Mouse (Mus musculus) G1E (cell line): Measurements from ENCODE around the gene Tnfrsf13c. TPM values are rescaled to one million over a fixed set of nuclear protein-coding genes. Genes with fewer than 3 reads are reported as not detected.

Experiments
- ATAC-seq: 2 replicates; pipeline ENCODE4 v1.8.0; 2016; ENCODE audit warnings: mild to moderate bottlenecking; ENCODE audit not compliant: insufficient number of reproducible peaks, poor library complexity, low FRiP score, severe bottlenecking; ENCODE audit errors: extremely low read depth
- DNase-seq: peaks from one replicate; pipeline ENCODE4 v3.0.0; 2012; ENCODE audit warnings: low spot score
- H3K27me3 ChIP-seq: 2 replicates; pipeline ENCODE4 v1.6.1; 2012; ENCODE audit warnings: mild to moderate bottlenecking, low read length, inconsistent platforms; ENCODE audit not compliant: insufficient read depth
- H3K36me3 ChIP-seq: replicated peaks from 2 replicates; pipeline ENCODE3; 2012; ENCODE audit warnings: mild to moderate bottlenecking, inconsistent platforms
- H3K4me1 ChIP-seq: 2 replicates; pipeline ENCODE4 v1.6.1; 2012; ENCODE audit warnings: low read depth, low read length, inconsistent platforms, mixed read lengths; ENCODE audit not compliant: insufficient read depth
- H3K4me3 ChIP-seq: 2 replicates; pipeline ENCODE4 v1.5.1; 2012; ENCODE audit warnings: low read depth, mild to moderate bottlenecking, inconsistent platforms, low read length, moderate library complexity, mixed read lengths
- H3K9me3 ChIP-seq: replicated peaks from 2 replicates; pipeline ENCODE4 v1.6.1; 2012; ENCODE audit warnings: inconsistent platforms
- CTCF ChIP-seq: IDR thresholded peaks from 2 replicates; pipeline ENCODE4 v1.5.1; 2012; ENCODE audit warnings: low read depth, low read length, inconsistent platforms, mixed read lengths
- GATA1 ChIP-seq: IDR thresholded peaks from 2 replicates; pipeline ENCODE4 v1.6.1; 2012; ENCODE audit warnings: borderline replicate concordance, low read length, inconsistent platforms, mixed read lengths
- GATA2 ChIP-seq: IDR thresholded peaks from 2 replicates; pipeline ENCODE4 v1.6.1; 2012; ENCODE audit warnings: low read depth, low read length, inconsistent platforms, borderline replicate concordance
- POLR2AphosphoS5 ChIP-seq: IDR thresholded peaks from 2 replicates; pipeline ENCODE4 v1.6.1; 2012; ENCODE audit warnings: low read depth, low read length, inconsistent platforms; ENCODE audit not compliant: insufficient replicate concordance
- TAL1 ChIP-seq: conservative IDR thresholded peaks from 2 replicates; pipeline ENCODE4 v1.6.1; 2012; ENCODE audit warnings: low read depth, low read length, inconsistent platforms, mixed read lengths
- polyA plus RNA-seq: library from polyadenylated mRNA; stranded (reverse); fragments of >175 nt; gene quantifications from 2 replicates; pipeline ENCODE4 v1.2.3, GENCODE M21; 2012
- total RNA-seq, 2 experiments: library from RNA; stranded (forward) in 1 of 2; stranded (reverse) in 1 of 2; fragments of 200-1000 nt in 1 of 2; fragments of >200 nt in 1 of 2; fragmentation: Nextera tagmentation in 1 of 2; gene quantifications; 2 replicates each; pipeline ENCODE4 v1.2.3; 2014 to 2017

Tnfrsf13c gene
- total and polyA plus RNA-seq, 3 experiments: 0.65 to 1.6 (median 0.71) TPM

GRCm38 (mm10) chr15:82187401-82187800 lies 36.8 kb downstream of the Tnfrsf13c start:
- H3K27me3 ChIP-seq: no peaks in the 10 kb centered on the region
- H3K4me3 ChIP-seq: no peak overlapping the region
- H3K4me1 ChIP-seq: peaks cover 58% of the 10 kb centered on the region
- ATAC-seq (no peak), DNase-seq (no peak)
- TF ChIP-seq GATA1 (no peak), CTCF (no peak), GATA2 (no peak), TAL1 (no peak), POLR2AphosphoS5 (no peak)
- peaks cover 100% of the 10 kb centered on the region for H3K36me3 ChIP-seq
- H3K9me3 ChIP-seq: peaks cover 6% of the 10 kb centered on the region

DNA sequence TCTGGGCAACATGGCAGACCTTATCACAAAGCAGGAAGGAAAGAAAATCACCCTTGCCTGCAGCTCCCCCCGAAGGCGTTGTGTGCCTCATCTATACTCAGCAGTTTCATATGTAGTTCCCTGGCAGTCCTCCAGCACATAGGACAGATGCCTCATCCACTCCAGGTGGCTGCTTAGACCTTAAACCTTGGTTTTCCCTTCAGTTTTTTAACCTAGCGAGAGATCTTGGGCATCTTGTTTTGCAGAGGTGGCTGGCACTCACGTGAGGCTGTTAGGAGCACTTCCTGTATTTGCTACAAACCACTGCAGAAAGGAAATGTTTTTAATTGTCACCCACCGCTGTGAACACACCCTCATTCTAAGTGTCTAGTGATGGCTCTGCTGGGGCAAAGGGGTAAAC lies 37.2 kb downstream of the Tnfrsf13c start:
- peaks cover 10% of the 10 kb centered on the region for H3K9me3 ChIP-seq
- ATAC-seq (no peak), DNase-seq (no peak)
- H3K27me3 ChIP-seq: peaks cover 2% of the 10 kb centered on the region; the same call in 1 of the 2 replicates
- TF ChIP-seq GATA2 (no peak), CTCF (no peak), POLR2AphosphoS5 (no peak), GATA1 (no peak), TAL1 (no peak)
- peaks cover 100% of the 10 kb centered on the region for H3K36me3 ChIP-seq
- peaks cover 61% of the 10 kb centered on the region for H3K4me1 ChIP-seq
- H3K4me3 ChIP-seq: no peak overlapping the region

DNA sequence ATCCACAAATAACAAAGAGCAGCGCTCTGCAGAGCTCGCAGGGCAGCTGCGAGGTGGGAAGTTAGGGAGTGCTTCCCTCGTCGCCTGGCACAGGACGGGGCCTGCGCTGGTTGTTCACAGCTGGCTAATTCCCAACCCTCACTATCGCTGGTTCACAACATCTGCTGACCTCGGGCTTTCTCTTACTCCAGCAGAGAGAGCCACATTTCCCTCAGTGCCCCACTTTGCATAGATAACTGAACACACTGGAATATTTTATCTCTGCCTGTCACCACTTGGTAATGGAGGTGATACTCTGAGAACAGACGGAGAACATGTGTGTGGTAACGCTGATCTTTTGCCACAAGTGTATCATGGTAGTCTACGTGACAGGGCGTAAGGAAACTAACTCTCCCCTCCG lies 38.0 kb downstream of the Tnfrsf13c start:
- Histone ChIP-seq H3K36me3 (peaks cover 100% of the 10 kb centered on the region), H3K27me3 (peaks cover 4% of the 10 kb centered on the region; the same call in 1 of the 2 replicates), H3K4me1 (peaks cover 64% of the 10 kb centered on the region), H3K9me3 (peaks cover 14% of the 10 kb centered on the region), H3K4me3 (no peak overlapping the region; the same call in 1 of the 2 replicates)
- ATAC-seq: no peak
- TF ChIP-seq CTCF: no peak
- TF ChIP-seq TAL1: peak; percentile 48; the same call in 1 of the 2 replicates
- TF ChIP-seq POLR2AphosphoS5: no peak
- TF ChIP-seq GATA2: no peak
- TF ChIP-seq GATA1: no peak
- peak; percentile 39 for DNase-seq

- H3K4me3 ChIP-seq: peak overlapping the region; percentile 47; the same call in 1 of the 2 replicates
- DNase-seq (no peak), ATAC-seq (no peak)
- peaks cover 65% of the 10 kb centered on the region for H3K4me1 ChIP-seq
- peaks cover 100% of the 10 kb centered on the region for H3K36me3 ChIP-seq
- H3K27me3 ChIP-seq: peaks cover 4% of the 10 kb centered on the region; the same call in 1 of the 2 replicates
- peaks cover 16% of the 10 kb centered on the region for H3K9me3 ChIP-seq
- TF ChIP-seq TAL1 (no peak), POLR2AphosphoS5 (no peak), CTCF (no peak), GATA2 (no peak), GATA1 (no peak)
Measured at GRCm38 (mm10) chr15:82185062-82185783, 38.9 kb downstream of the Tnfrsf13c start.

- Histone ChIP-seq H3K36me3 (peaks cover 100% of the 10 kb centered on the region), H3K4me1 (peaks cover 63% of the 10 kb centered on the region), H3K4me3 (no peak overlapping the region; the same call in 1 of the 2 replicates), H3K9me3 (peaks cover 21% of the 10 kb centered on the region), H3K27me3 (peaks cover 4% of the 10 kb centered on the region; the same call in 1 of the 2 replicates)
- no peak for TF ChIP-seq CTCF
- TF ChIP-seq GATA2: no peak
- TF ChIP-seq GATA1: no peak
- TF ChIP-seq TAL1: no peak
- TF ChIP-seq POLR2AphosphoS5: no peak
- ATAC-seq: no peak
- no peak for DNase-seq
Measured at GRCm38 (mm10) chr15:82184656-82185055, 39.5 kb downstream of the Tnfrsf13c start.

GRCm38 (mm10) chr15:82184183-82184582 lies 40.0 kb downstream of the Tnfrsf13c start:
- Histone ChIP-seq H3K27me3 (peaks cover 4% of the 10 kb centered on the region; the same call in 1 of the 2 replicates), H3K9me3 (peaks cover 23% of the 10 kb centered on the region), H3K36me3 (peaks cover 100% of the 10 kb centered on the region), H3K4me3 (peak overlapping the region; percentile 46; the same call in 1 of the 2 replicates), H3K4me1 (peaks cover 60% of the 10 kb centered on the region)
- peak; percentile 73 for ATAC-seq
- DNase-seq: peak; percentile 58
- no peak for TF ChIP-seq GATA1
- no peak for TF ChIP-seq POLR2AphosphoS5
- peak; percentile 90 for TF ChIP-seq TAL1
